Mouse (Mus musculus) MEL-GATA-1-ER (cell line): ENCODE measurements around the gene Ankrd44.

Experiments
- DNase-seq: peaks from one replicate; pipeline ENCODE4 v3.0.0-alpha.2; 2012; ENCODE audit warnings: low read depth; ENCODE audit errors: extremely low read depth

The Ankrd44 gene

GRCm38 (mm10) chr1:54713231-54714173 is 212.7 kb downstream of the Ankrd44 start:
- DNase-seq, result no peak

- DNase-seq, result no peak
Measured at GRCm38 (mm10) chr1:54711568-54711967, 214.6 kb downstream of the Ankrd44 start.

GRCm38 (mm10) chr1:54710550-54710949 is 215.6 kb downstream of the Ankrd44 start:
- peak; percentile 92 for DNase-seq

- no peak for DNase-seq
Measured at GRCm38 (mm10) chr1:54707888-54708565, 218.2 kb downstream of the Ankrd44 start.

DNA sequence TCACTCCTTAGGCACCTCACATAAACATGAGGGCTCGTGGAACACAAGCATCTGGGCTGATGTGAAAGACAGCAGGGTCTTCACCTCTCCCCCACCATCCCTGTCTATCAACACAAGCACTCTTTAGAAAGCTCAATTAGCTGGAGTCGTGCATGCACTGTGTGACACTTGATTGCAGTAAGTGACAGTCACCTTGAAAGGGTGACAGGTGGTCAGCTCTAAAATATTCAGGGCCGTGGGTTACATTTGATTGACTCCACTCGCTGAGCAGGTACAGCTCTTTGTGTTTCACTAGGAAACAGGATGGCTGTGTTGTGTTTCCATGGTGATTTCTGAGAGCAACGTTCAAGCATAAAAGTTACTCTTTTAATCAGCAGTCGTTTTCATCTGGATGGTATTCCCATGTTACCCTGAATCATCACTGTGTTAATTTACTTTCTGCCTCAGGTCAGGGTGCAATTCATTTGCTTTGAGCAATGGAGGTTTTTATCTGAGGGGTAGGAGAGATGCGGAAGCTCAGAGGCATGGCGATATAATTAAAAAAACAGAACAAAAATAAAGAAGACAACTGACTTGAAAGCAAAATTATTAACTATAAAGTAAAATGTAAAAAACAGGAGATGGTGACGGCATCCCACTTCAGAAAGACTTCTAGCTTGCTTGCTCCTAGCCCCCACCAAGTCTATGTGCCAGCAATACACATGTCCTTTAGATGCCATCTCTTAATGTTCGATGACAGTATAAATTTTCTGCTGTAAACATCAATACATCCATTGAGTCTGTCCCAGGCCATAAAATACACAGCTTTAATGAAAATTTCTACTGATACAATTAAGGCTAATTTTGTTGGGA is 218.9 kb downstream of the Ankrd44 start:
- no peak for DNase-seq

GRCm38 (mm10) chr1:54706621-54707020 is 219.6 kb downstream of the Ankrd44 start:
- no peak for DNase-seq

DNA sequence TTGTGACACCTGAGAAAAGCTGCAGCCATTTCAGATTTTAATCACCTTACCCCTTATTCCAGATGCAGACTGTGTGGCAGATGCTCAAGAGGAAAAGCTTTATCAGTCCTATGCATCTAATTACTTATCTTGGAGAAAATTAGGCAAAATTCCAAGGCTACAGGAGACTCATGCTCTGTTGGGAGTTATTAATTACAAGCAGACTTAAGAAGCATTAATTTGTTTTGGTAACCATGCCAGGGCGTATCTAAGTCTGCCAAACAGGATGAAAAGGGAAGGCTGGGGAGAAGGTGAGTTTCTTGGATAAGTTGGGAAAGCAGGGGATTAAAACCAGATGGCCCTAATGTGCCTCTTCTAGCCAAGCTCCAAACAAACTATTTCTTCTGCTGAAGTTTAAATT is 222.7 kb downstream of the Ankrd44 start:
- no peak for DNase-seq

GRCm38 (mm10) chr1:54702918-54703317 is 223.3 kb downstream of the Ankrd44 start:
- DNase-seq, result no peak

GRCm38 (mm10) chr1:54695396-54695795 is 230.8 kb downstream of the Ankrd44 start:
- no peak for DNase-seq

DNA sequence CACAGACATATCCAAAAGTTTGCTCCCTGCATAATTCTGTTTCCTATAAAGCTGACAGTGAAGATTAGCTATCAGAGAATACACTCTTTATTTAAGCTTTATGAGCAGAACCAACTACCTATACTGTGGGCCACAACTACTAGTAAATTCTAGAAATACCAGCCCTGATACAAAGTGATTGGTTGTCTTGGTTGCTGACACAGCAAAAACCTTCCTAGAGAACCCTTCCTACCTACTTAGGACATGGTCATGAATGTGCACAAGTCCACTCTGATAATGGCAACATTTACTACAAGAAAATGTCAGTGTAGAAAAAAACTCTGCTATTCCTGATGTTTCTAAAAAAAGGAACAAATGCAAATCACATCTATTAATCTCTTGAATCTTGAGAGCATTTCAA is 234.4 kb downstream of the Ankrd44 start:
- DNase-seq, result no peak

DNA sequence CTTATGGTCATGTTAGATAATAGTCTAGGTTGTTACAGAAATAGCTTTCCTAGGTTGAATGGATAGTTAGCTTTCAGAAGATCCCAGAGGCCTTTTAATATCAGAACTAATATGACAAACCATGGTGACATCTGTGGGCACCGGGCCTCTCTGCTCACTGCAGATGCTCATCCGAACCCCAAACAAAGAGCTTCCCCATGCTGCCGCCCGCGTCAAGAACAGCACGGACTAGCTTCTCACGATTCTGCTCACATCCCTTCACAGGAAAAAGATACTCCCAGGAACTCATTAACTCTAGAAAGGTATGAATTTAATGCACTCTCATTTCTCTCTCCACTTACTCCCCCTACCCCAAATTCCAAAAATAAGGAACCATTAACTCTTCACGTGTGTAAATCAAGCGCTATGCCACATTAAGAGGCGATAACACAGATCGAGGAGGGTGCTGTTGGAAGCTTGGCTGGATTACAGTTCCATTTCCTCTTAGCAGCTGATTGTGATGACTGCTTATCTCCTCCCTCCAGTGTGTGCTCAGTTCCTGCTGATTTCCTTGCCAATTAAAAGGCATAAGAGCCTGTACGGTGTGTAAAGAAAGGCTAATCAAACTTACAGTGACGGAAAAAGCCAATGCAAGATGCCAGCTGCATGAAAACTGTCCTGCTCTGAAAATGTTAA is 235.8 kb downstream of the Ankrd44 start:
- DNase-seq, result peak; percentile 93

GRCm38 (mm10) chr1:54688441-54688840 is 237.7 kb downstream of the Ankrd44 start:
- DNase-seq, result no peak

GRCm38 (mm10) chr1:54684316-54684715 is 241.9 kb downstream of the Ankrd44 start:
- DNase-seq, result no peak

GRCm38 (mm10) chr1:54679556-54679955 is 246.6 kb downstream of the Ankrd44 start:
- no peak for DNase-seq

- DNase-seq, result no peak
Measured at GRCm38 (mm10) chr1:54678037-54678436, 248.2 kb downstream of the Ankrd44 start.

DNA sequence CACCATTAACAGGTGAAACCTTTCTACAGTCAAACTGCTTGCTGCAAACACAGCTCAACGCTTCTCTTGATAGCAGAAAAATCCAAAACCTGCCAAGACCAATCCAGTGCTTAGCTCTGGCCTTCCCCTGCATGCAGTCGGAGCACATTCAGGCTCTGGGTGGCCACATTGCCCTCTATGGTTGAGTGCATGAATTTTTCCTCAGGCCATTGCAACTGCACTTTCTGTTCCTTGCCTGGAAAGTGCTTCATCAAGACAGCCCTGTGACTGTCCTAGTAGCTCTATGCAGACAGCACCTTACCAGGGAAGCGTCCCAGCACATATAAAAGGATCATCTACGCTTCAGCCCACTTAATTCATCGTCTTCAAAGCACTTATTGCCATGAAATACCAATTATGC is 250.7 kb downstream of the Ankrd44 start:
- DNase-seq, result no peak

DNA sequence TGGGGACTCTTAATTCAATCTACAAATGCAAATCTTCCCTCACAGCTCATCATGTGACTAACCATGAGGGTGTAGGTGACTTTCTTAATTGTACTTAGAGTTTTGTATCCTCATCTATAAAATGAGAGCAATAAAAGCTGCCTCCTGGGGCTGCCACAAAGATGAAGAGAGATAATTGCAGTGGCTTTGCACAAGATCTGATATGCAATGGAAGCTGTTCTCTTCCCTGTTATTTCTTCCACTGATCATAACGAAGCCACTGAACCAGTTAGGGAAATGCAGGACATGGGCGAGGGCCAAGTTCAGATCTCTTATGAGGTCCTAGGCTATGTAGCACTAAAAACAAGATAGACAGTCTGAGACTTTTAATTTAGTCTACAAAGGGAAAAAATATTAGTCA is 258.2 kb downstream of the Ankrd44 start:
- no peak for DNase-seq

GRCm38 (mm10) chr1:54665582-54666405 is 260.4 kb downstream of the Ankrd44 start:
- DNase-seq, result peak; percentile 73

GRCm38 (mm10) chr1:54665095-54665494 is 261.1 kb downstream of the Ankrd44 start:
- no peak for DNase-seq

- no peak for DNase-seq
Measured at GRCm38 (mm10) chr1:54660674-54661073, 265.5 kb downstream of the Ankrd44 start.
